Mouse (Mus musculus) CD8-positive naive resting alpha-beta T cell, adult 57 days (primary cell): ENCODE measurements around the gene Cercam. TPM values are rescaled to one million over a fixed set of nuclear protein-coding genes. Genes with fewer than 3 reads are reported as not detected.

Experiments used
- total RNA-seq: library from RNA; stranded (reverse); gene quantifications from one replicate; pipeline ENCODE4 v1.2.4, GENCODE M21; 2023

Gene Cercam
- total RNA-seq = 4.4 TPM

DNA sequence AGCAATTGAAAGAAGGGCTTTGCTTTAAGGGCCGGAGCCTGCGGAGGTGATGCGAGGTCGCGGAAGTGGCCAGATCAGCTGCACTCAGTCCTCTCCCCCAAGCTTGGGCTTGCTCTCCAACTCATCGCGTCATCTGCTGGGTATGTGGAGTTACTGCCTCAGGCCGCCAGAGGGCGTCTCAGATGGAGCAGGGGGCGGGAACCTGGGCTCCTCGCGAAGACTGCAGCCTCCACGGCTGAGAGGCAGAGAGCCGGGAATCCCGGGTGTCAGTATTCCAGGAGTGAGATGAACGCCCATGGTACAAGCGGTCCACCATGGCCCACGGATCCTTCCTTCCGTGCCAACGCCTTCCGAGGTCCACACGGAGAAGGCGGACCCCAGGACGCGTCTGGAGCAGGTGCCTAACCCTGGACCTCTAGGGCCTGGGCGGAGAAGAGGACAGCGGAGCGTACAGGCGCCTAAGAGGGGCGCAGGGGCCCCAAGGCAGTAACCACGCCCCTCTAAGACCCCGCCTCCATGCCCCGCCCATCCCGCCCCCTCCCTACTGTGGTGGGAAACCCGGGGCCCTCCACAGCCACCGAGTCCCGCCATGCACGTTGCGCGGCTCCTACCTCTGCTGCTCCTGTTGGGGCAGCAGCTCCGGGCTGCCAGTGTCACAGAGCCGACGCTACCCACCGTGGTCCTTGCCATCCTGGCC lies at the start of gene Cercam:
Gene Cercam (plus strand): TSS at position 216 of the 697 bp plus-strand sequence.

DNA sequence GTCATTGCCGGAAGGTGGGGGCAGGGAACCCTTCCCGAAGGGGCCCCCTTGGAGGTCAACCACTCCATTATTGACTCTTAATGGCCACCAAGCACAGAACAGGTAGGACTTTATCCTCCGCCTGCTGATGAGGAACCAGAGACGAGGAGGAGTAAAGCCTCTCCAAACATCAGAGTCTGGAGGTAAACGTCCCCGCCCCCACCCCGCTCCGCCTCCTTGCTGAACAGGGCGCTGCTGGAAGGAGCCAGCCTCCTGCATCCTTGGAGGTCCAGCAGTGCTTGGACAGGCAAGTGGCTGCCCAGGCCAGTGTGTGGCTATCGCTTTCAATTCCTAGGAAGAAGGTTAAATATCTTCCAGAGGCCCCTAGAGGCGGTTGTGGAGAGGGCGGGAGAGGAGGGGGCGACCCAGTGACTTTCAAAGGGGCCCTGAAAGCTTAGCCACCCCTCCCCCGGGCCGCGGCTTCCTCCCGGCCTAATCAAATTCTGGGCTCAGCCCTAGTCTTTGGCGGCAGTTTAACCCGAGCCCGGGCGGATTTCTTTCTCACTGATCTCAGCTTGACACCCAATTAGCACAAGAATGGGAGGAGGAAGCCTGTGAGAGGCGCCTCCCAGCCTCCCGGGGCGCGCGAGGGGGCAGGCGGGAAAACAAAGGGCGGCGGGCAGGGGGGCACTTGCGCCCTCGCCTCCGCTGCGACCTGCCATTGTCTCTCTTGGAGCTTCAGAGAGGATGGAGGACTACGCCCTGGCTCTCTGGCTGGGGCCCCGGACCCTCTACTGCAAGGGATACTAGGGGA lies 48.7 kb upstream of the Cercam start, which contains the start of gene Urm1:
Gene Urm1 (plus strand): TSS at position 51 of the 793 bp plus-strand sequence.

DNA sequence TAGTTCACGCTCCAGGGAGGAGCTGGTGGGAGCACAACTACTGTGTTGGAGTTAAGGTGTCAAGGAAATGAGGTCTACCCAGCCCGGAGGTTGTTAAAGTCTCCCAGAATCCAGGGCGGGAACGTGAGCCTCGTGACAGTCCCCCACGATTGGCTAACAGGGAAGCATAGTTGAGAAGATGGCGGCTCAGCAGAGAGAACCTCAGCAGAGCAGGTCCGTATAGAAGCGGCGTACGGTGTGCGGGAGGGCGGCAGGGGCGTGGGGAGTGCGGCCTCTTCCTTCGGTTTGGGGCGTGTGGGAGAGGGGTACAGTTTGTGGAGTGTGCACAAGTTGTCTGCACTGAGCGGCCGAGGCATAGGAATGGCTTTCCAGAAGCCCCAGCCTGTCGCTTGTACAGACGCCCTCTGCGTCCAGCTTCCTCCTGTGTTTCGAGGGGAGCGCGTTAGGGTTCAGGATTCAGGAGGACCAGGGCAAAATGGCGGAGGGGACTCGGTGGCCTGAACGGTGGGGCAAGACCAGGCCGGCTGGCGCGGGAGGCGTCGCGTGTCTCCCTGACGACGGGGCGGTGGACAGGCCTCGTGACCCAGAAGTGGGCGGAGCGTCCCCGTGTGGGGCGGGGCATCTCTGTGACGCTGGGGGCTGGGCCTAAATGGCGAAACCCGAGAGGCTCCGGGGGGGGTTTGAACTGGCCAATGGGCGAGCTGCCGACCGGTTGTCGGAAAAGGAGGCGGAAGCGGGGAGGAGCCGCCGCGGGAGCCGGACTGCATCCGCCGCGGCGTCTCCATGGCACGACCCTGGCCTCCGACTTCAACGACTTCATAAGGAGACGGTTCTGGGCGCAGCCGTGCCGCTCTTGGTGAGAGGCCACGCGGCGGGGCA lies 20.3 kb downstream of the Cercam start, which contains the start of gene Odf2:
Gene Odf2 (plus strand): TSS at position 156 of the 879 bp plus-strand sequence.

Other genes starting within 250 kb of the Cercam start
- 131 TPM for gene Rapgef1, start 249.4 kb upstream of the Cercam start, total RNA-seq
- gene Gm13420, start 117.5 kb upstream of the Cercam start, total RNA-seq = not detected
- gene Gm13547, start 109.9 kb upstream of the Cercam start, total RNA-seq = not detected
- 5.6 TPM for gene Coq4, start 81.7 kb upstream of the Cercam start, total RNA-seq
- 51.4 TPM for gene Trub2, start 80.7 kb upstream of the Cercam start, total RNA-seq
- gene Slc27a4, start 66.5 kb upstream of the Cercam start, total RNA-seq = 12.1 TPM
- 58.1 TPM for gene Urm1, start 49.1 kb upstream of the Cercam start, total RNA-seq
- 82.5 TPM for gene Odf2, start 20.1 kb downstream of the Cercam start, total RNA-seq
- 79.3 TPM for gene Gle1, start 66.3 kb downstream of the Cercam start, total RNA-seq
- gene Sptan1, start 96.4 kb downstream of the Cercam start, total RNA-seq = 284 TPM
- 2.9 TPM for gene Wdr34, start 179.7 kb downstream of the Cercam start, total RNA-seq
- 256 TPM for gene Set, start 188.2 kb downstream of the Cercam start, total RNA-seq
- gene Pkn3, start 208.5 kb downstream of the Cercam start, total RNA-seq = 0.86 TPM
- 13.0 TPM for gene Zdhhc12, start 224.5 kb downstream of the Cercam start, total RNA-seq